Mouse (Mus musculus) lung, postnatal 25 days (tissue): Measurements from ENCODE around the gene Gm20388.

Experiments
- DNase-seq: peaks from one replicate; pipeline ENCODE4 v3.0.0; 2022; ENCODE audit warnings: low spot score

Gene Gm20388

GRCm38 (mm10) chr8:121451404-121452076 is 1540.9 kb downstream of the Gm20388 start:
- peak; percentile 63 for DNase-seq

DNA sequence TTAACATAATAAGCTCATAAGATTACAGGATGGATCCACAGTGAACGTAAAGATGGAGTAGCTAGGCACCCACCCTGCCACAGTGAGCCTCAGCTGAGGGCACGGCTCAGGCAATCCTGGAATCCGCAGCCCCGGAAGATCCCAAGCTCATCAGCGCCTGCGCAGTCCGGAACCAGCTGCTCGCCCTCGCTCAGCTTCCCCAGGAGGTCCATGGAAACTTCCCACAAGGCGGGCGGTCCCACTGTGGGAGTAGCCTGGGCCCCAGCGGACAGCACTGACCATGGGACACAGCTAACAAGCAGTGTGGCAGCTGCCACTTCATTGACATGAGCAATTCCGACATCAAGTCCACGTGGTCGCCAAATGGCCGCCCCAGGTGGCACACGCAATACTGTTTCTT is 1544.1 kb downstream of the Gm20388 start:
- no peak for DNase-seq

- DNase-seq, result no peak
Measured at GRCm38 (mm10) chr8:121461192-121461591, 1550.6 kb downstream of the Gm20388 start.

DNA sequence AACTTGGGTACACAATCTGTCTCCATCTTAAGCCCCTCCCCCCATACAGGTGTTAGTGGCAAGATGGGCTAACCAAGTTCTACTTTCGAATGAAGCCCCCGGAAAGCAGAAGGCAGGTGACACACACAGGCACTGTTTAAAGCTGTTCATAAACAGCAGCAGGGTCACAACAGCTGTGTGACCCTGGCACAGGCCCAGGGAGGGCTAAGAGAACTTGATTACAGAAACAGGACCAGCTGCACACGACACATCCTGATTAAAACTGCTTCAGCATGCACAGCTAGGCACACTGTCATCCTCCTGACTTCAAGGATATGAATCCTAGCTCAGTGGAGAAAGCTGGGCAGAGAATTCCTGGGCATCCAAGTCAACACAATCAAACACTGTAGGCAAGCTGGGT is 1551.5 kb downstream of the Gm20388 start:
- DNase-seq, result no peak

- no peak for DNase-seq
Measured at GRCm38 (mm10) chr8:121468083-121469071, 1557.7 kb downstream of the Gm20388 start.

- no peak for DNase-seq
Measured at GRCm38 (mm10) chr8:121474161-121474897, 1563.7 kb downstream of the Gm20388 start.

DNA sequence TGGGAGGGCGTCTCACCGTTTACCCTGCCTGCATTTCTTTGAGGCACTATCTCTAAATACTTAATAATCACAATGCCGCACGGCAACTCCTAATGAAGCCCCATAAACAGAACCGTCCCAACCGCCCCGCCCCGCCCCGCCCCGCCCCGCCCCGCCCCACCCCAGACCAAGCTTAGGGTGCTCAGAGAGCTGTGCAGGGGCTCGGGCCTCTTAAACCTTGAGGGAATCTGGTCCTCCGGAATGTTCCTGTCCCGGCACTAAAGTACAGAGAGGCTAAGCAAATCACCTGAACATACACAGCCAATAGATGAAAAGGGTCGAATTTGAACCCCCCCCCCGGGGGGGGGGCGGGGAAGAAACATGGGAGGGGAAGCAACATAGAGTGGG is 1564.2 kb downstream of the Gm20388 start:
- DNase-seq, result no peak

GRCm38 (mm10) chr8:121477851-121478547 is 1567.4 kb downstream of the Gm20388 start:
- DNase-seq, result no peak

DNA sequence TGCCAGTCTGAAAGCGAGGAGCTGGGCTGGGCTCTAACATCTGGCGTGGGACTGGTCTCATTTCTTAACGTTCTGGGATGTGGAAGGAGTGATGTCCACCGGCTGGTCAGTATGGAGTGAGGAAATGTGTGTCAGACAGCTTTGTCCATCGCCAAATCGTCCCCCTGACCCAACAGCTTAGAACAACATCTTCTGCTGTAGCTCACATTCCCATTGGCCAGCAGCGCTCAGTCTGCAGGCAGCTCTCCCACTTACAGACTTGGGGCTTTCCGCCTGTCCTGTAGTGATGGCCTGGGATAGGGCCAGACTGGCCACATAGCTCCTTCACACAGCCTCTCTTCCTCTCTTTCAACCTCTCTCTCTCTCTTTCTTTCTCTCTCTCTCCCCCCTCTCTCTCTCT is 1568.5 kb downstream of the Gm20388 start:
- no peak for DNase-seq

DNA sequence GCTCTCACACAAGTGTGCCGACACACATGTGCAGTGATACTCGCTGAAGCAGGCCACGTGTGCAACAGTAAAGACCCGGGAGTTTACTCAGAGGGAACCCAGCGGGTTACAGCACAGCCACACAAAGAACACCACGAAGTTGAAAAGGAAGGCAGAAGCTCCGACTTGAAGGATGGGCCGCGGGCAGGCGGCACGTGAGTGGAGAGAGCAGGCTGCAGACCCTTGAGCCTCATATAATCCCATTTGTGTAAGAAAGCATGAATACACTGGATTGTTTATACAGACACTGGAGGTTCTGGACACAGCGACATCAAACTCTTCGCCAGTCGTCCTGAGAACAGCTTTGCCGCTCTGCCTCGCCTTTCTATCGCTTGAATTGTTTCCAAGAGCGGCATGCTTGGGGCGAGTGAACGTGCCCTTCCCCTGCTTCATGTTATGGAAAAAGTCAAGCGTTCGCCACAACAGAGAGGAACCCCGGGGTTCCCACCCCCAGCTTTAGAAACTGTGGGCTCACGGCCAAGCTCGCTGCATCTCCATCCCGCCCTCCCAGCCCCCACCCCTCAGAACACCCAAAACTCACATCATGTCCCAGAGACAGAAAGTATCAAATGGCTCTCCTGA is 1569.9 kb downstream of the Gm20388 start:
- DNase-seq, result no peak

GRCm38 (mm10) chr8:121484072-121484782 is 1573.6 kb downstream of the Gm20388 start:
- no peak for DNase-seq

DNA sequence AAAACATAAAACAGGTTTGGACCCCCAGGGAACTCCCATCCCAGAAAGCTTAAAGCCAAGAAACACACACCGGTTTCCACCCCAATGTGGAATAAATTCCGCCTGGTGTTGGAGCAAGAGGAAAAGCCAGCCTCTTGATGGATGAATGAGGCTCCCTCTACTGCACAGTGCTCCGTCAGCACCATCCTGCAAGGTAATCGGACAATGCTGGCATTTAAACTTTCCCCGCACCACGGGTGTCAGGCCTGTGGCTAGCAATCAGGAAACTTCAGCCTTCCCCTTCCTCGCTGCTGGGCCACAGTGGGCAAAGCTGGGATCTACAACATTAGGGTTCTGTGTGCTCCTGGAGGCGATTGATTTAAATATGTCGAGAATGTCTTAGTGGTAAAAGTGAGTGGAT is 1581.0 kb downstream of the Gm20388 start:
- no peak for DNase-seq

GRCm38 (mm10) chr8:121497621-121498020 is 1587.0 kb downstream of the Gm20388 start:
- no peak for DNase-seq

- DNase-seq, result no peak
Measured at GRCm38 (mm10) chr8:121511751-121512150, 1601.1 kb downstream of the Gm20388 start.

DNA sequence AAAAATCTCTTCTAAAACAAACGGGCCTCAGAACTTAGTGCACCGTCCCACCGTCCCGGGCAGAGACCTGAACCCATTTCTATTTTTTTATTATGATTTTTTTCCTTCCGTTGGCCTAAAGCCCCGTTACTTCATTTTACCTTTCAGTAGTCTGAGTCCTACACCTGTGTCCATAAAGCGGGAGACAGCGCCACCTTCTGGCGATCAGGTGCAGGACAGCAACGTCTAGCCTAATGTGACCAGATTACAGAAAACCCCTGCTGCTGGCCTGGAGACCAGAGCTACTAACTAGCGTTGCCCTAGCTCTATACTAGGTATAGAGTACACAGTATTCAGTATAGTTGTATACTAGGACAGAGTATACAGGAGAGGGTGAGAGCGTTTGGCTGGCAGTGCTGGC is 1602.8 kb downstream of the Gm20388 start:
- DNase-seq, result peak; percentile 73

- DNase-seq, result no peak
Measured at GRCm38 (mm10) chr8:121525111-121525818, 1614.6 kb downstream of the Gm20388 start.

DNA sequence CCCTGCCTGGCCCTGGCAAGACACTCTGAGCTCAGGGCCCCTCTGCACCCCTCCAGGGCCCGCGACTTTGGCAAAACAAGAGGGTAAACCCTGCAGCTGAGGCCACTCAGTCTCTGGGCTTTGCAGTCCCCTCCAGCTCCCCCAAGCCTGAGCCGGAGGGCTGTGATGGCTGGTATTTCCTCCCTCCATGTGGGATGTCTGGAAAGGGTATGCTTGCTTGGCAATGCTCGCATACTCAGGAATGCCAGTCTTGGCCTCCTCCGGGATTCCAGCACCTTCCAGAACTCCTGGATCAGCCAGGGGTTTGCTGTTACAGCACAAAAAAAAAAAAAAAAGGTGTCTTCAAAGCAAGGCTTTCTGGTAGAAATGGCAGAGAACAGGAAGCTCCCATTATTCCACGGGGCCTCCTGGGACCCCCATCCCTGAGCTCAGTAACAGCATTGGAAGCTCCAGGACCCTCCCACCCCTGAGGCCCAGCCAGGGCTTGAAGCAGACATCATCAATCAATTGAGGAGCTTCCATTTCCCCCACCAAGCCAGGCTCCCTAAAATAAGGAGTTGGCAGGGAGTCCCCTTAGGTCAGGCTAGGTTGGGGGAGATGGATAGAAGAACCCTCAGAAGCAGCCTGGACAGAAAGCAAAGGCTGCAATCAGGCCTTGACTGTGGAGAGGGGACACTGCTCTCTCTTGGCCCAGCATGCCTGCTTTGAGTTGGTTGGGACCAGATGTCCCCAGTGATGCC is 1616.3 kb downstream of the Gm20388 start:
- DNase-seq, result peak; percentile 24

GRCm38 (mm10) chr8:121527751-121528150 is 1617.1 kb downstream of the Gm20388 start:
- DNase-seq, result no peak

DNA sequence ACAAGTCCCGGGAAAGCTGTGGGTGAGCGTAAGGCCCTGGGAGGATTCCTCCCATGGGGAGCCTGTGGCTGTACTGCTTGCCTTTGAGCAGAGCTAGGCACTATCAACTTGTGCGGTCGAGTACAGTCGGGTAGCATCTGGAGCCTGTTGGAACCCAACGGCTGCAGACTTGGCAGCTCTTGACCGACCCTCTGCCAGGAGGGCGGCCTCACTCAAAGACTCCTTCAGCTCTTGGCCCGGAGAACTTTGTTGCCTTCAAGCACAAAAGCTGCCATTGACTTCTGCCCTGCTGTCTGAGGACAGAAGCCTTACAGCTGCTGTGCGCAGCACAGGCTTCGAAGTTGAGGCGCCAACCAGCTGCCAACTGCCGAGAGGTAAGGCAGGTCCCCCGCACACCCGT is 1618.1 kb downstream of the Gm20388 start:
- peak; percentile 48 for DNase-seq
